Mouse (Mus musculus) heart, adult 2 months (tissue): Measurements from ENCODE around the gene Kif3a. TPM values are rescaled to one million over a fixed set of nuclear protein-coding genes. Genes with fewer than 3 reads are reported as not detected.

Experiments
- DNase-seq, 2 experiments: peaks; one replicate each; pipeline ENCODE4 v3.0.0; 2021
- H3K27ac ChIP-seq: fragments of 200-600 bp; 2 replicates; pipeline ENCODE4 v1.8.1; 2022
- H3K27me3 ChIP-seq: fragments of 200-500 bp; 2 replicates; pipeline ENCODE4 v1.6.1; 2012; ENCODE audit warnings: mild to moderate bottlenecking, low read length, inconsistent platforms, mixed read lengths; ENCODE audit not compliant: control insufficient read depth, insufficient read depth
- H3K36me3 ChIP-seq: fragments of 200-500 bp; 2 replicates; pipeline ENCODE4 v1.6.1; 2012; ENCODE audit warnings: low read length, inconsistent platforms; ENCODE audit not compliant: control insufficient read depth, insufficient read depth
- H3K4me1 ChIP-seq: fragments of 200-500 bp; 2 replicates; pipeline ENCODE4 v1.6.1; 2011; ENCODE audit warnings: low read length; ENCODE audit not compliant: control insufficient read depth, insufficient read depth
- H3K4me3 ChIP-seq: fragments of 200-600 bp; 2 replicates; pipeline ENCODE4 v1.8.1; 2022
- H3K79me2 ChIP-seq: fragments of 200-500 bp; replicated peaks from 2 replicates; pipeline ENCODE4 v1.6.1; 2012; ENCODE audit warnings: mild to moderate bottlenecking, inconsistent platforms, low read length, moderate library complexity, mixed read lengths; ENCODE audit not compliant: control insufficient read depth, insufficient read depth
- H3K9ac ChIP-seq: fragments of 200-500 bp; 2 replicates; pipeline ENCODE4 v1.6.1; 2012; ENCODE audit warnings: low read depth, mild to moderate bottlenecking, control low read depth, inconsistent platforms, low read length, mixed read lengths
- CTCF ChIP-seq: fragments of 200-600 bp; IDR thresholded peaks from 2 replicates; pipeline ENCODE4 v1.8.1; 2022; ENCODE audit warnings: antibody characterized with exemption, mild to moderate bottlenecking, moderate library complexity
- EP300 ChIP-seq: fragments of 200-500 bp; IDR thresholded peaks from 2 replicates; pipeline ENCODE4 v1.6.1; 2011; ENCODE audit warnings: low read depth, low read length, control low read depth; ENCODE audit not compliant: insufficient read depth
- POLR2A ChIP-seq: fragments of 200-500 bp; IDR thresholded peaks from 2 replicates; pipeline ENCODE4 v1.6.1; 2011; ENCODE audit warnings: mild to moderate bottlenecking, low read depth, low read length, control low read depth; ENCODE audit not compliant: insufficient read depth
- WGBS: fragments of 180-500 bp; shearing (Covaris S2); methylation state at CpG from one replicate; pipeline ENCODE4 v1.1.7; 2018; 5-methylcytosine and 5-hydroxymethylcytosine counted together
- intact Hi-C: fragments of 180-260 bp; cut with DNase I; formaldehyde crosslinking; loops from one replicate; pipeline ENCODE4 v1.15.1; 2025
- polyA plus RNA-seq: library from polyadenylated mRNA; depleted of rRNA; stranded (reverse); fragments of >200 nt; gene quantifications from 2 replicates; pipeline ENCODE4 v1.2.3, GENCODE M21; 2012
- total RNA-seq, 2 experiments: library from RNA; stranded (reverse); gene quantifications; 2 replicates each; pipeline ENCODE4 v1.2.3; 2021

The Kif3a gene
- total and polyA plus RNA-seq, 3 experiments = 4.9 to 8.2 (median 7.9) TPM

GRCm38 (mm10) chr11:53588279-53588678 lies 21.1 kb downstream of the Kif3a start:
- H3K27ac ChIP-seq = no peak overlapping the region
- WGBS = 86% methylated on average over 8 of the region's 8 CpGs
- no peaks in the 10 kb centered on the region; the same call in 1 of the 2 replicates for H3K4me1 ChIP-seq
- H3K4me3 ChIP-seq = no peak overlapping the region
- H3K36me3 ChIP-seq = no peaks in the 10 kb centered on the region
- H3K27me3 ChIP-seq = no peaks in the 10 kb centered on the region
- TF ChIP-seq EP300 (no peak), POLR2A (no peak), CTCF (no peak)
- no peak overlapping the region for H3K9ac ChIP-seq
- no peak for DNase-seq
- intact Hi-C loops = no loop called here
- no peaks in the 10 kb centered on the region for H3K79me2 ChIP-seq

- H3K27me3 ChIP-seq = no peaks in the 10 kb centered on the region
- H3K4me1 ChIP-seq = no peaks in the 10 kb centered on the region
- no peak overlapping the region for H3K4me3 ChIP-seq
- no peaks in the 10 kb centered on the region for H3K36me3 ChIP-seq
- intact Hi-C loops = no loop called here
- DNase-seq = peak; percentile 12 to 39
- no peak overlapping the region for H3K9ac ChIP-seq
- no peak overlapping the region for H3K27ac ChIP-seq
- no peak for TF ChIP-seq POLR2A
- no peak for TF ChIP-seq EP300
- peak; percentile 71 for TF ChIP-seq CTCF
- WGBS = 47% methylated on average over 15 of the region's 15 CpGs
- H3K79me2 ChIP-seq = no peaks in the 10 kb centered on the region
Measured at GRCm38 (mm10) chr11:53590368-53590768, 23.2 kb downstream of the Kif3a start.

GRCm38 (mm10) chr11:53591116-53591515 lies 23.9 kb downstream of the Kif3a start:
- intact Hi-C loops = no loop called here

DNA sequence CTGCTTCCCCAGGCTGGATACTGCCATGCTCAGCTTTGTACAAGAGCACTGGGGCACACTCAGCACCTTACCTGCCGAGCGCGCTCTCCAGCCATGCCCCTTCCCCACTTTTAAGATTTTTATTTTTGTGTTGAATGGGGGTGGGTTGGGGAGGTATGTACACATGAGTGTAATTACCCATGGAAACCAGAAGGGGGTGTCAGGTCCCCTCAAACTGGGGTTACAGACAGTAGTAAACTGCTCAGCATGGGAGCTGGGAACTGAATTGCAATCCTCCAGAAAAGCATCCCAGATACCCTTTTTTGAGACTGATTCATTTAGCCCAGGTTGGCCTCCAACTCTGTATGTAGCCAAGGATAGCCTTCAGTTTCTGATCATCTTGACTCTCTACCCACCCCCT lies 37.8 kb downstream of the Kif3a start:
- 99% methylated on average over 3 of the region's 3 CpGs for WGBS
- Histone ChIP-seq H3K27ac (no peak overlapping the region), H3K9ac (no peak overlapping the region), H3K4me3 (no peak overlapping the region), H3K27me3 (no peaks in the 10 kb centered on the region), H3K36me3 (no peaks in the 10 kb centered on the region), H3K4me1 (no peaks in the 10 kb centered on the region), H3K79me2 (no peaks in the 10 kb centered on the region)
- TF ChIP-seq POLR2A (no peak), EP300 (no peak), CTCF (peak; percentile 30)
- no peak for DNase-seq
- intact Hi-C loops = no loop called here

More at GRCm38 (mm10) chr11:53591116-53591515, 23.9 kb downstream of the Kif3a start:
- no peaks in the 10 kb centered on the region for H3K79me2 ChIP-seq
- H3K4me1 ChIP-seq = no peaks in the 10 kb centered on the region
- no peaks in the 10 kb centered on the region for H3K36me3 ChIP-seq
- DNase-seq = no peak
- no peaks in the 10 kb centered on the region for H3K27me3 ChIP-seq
- no peak overlapping the region for H3K27ac ChIP-seq
- H3K9ac ChIP-seq = no peak overlapping the region
- TF ChIP-seq POLR2A (no peak), EP300 (no peak), CTCF (no peak)
- H3K4me3 ChIP-seq = no peak overlapping the region
- WGBS = 91% methylated on average over 5 of the region's 5 CpGs

DNA sequence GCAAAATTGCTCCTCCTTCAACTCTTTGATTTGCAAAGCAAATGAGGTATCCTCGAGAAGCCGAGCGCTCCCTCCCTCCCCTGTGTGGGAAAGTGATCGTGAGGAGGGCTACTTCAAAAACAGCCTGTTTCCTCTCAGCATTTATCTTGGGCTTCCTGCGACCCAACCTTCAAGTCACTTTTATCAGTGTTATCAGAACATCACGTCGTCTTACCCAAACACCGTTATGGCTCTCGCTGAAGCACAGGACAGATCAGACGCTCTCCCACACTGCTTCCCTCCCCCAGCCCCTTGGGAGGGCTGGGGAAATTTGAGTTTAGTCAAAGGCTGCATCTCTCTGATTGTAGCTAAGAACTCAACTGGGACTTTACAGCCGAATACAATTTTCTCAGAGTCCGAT lies 38.4 kb downstream of the Kif3a start:
- no peaks in the 10 kb centered on the region for H3K4me1 ChIP-seq
- no peak overlapping the region for H3K27ac ChIP-seq
- intact Hi-C loops = no loop called here
- no peak overlapping the region for H3K9ac ChIP-seq
- WGBS = 15% methylated on average over 12 of the region's 12 CpGs
- H3K79me2 ChIP-seq = no peaks in the 10 kb centered on the region
- no peaks in the 10 kb centered on the region for H3K36me3 ChIP-seq
- no peak for TF ChIP-seq CTCF
- no peak for TF ChIP-seq POLR2A
- TF ChIP-seq EP300 = no peak
- H3K4me3 ChIP-seq = no peak overlapping the region
- no peaks in the 10 kb centered on the region for H3K27me3 ChIP-seq
- DNase-seq = no peak

- Histone ChIP-seq H3K9ac (no peak overlapping the region), H3K27me3 (no peaks in the 10 kb centered on the region), H3K4me3 (no peak overlapping the region), H3K79me2 (no peaks in the 10 kb centered on the region), H3K4me1 (no peaks in the 10 kb centered on the region), H3K36me3 (no peaks in the 10 kb centered on the region), H3K27ac (no peak overlapping the region)
- intact Hi-C loops = no loop called here
- TF ChIP-seq CTCF (no peak), POLR2A (no peak), EP300 (no peak)
- no peak for DNase-seq
- WGBS = 85% methylated on average over 6 of the region's 6 CpGs
Measured at GRCm38 (mm10) chr11:53609231-53609630, 42.1 kb downstream of the Kif3a start.
